Mouse (Mus musculus) ES-E14 (cell line): Measurements from ENCODE around the gene Pde4d.

ENCODE experiments used
- HCFC1 ChIP-seq: IDR thresholded peaks from 2 replicates; pipeline ENCODE4 v1.6.1; 2012; ENCODE audit warnings: low read length, inconsistent platforms, borderline replicate concordance; ENCODE audit not compliant: insufficient read depth
- MAFK ChIP-seq: IDR thresholded peaks from 2 replicates; pipeline ENCODE4 v1.6.1; 2014; ENCODE audit warnings: mild to moderate bottlenecking, low read depth, low read length, inconsistent platforms; ENCODE audit not compliant: insufficient read depth
- ZC3H11A ChIP-seq: IDR thresholded peaks from 2 replicates; pipeline ENCODE4 v1.6.1; 2012; ENCODE audit warnings: low read depth, mild to moderate bottlenecking, inconsistent platforms, low read length, borderline replicate concordance

DNA sequence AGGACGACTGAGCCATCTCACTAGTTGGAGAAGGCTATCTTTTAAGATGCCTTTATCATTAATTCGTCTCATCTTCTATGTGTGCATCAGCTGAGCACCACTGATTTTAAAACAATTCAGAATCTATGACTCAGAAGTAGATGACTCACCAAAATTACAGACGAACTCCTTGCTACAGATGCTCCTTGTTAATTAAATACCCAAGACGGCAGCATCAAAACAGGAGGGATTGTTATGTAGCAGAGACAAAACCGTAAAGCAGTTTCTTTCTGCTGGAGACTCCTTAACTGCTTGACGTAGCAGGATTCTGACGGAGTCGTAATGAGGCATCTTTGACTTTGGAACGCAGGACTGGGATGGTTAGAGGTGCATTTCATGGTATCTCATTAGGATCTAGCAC is 1050.6 kb downstream of the Pde4d start:
- TF ChIP-seq HCFC1 (no peak), MAFK (no peak), ZC3H11A (no peak)
